Mouse (Mus musculus) erythroblast, embryonic 14.5 days (primary cell): ENCODE results near the gene A2m.

ENCODE experiments used
- GATA1 ChIP-seq: IDR thresholded peaks from 2 replicates; pipeline ENCODE4 v1.6.1; 2012; ENCODE audit warnings: low read length, inconsistent platforms, mixed read lengths
- TAL1 ChIP-seq: IDR thresholded peaks from 3 replicates; pipeline ENCODE4 v1.6.1; 2012; ENCODE audit warnings: low read length, inconsistent platforms, mixed read lengths

DNA sequence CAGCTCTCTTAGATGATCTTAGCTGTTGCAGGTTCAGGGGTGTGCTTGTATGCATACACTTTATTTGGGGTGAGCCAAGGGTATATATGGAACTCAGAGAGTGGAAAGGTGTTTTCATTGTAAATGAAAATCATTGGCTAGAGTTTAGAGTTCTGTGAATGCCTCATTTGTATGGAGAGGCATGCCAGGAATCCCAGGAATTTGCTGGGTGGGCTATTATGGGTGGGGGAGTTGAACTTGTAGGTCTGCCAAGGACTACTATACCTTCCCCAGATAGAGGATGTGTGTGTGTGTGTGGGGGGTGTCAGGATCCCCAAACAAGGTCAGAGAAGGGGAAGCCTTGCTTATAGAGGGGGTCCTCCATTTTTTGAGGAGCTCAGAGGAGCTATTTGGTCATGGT is 27.3 kb upstream of the A2m start:
- TF ChIP-seq TAL1 (no peak), GATA1 (no peak)
